Mouse (Mus musculus) heart, embryonic 14.5 days (tissue): ENCODE measurements around the gene Hspbp1. TPM values are rescaled to one million over a fixed set of nuclear protein-coding genes. Genes with fewer than 3 reads are reported as not detected.

ENCODE experiments used
- ATAC-seq: fragments of 200-750 bp; cut with Nextera tagmentation; 2 replicates; pipeline ENCODE4 v1.8.0; 2017; ENCODE audit warnings: low read depth, moderate TSS enrichment; ENCODE audit not compliant: insufficient number of reproducible peaks, insufficient read depth, low FRiP score
- H3K27ac ChIP-seq, 2 experiments: fragments of 200-500 bp in 1 of 2; fragments of 300-500 bp in 1 of 2; sonication (generic) in 1 of 2; replicated peaks in 1 of 2; 2 replicates each; pipeline ENCODE4 v1.5.1; 2012 to 2014; ENCODE audit warnings: low read depth in 2 of 2, low read length in 2 of 2, control low read depth in 1 of 2, mild to moderate bottlenecking in 1 of 2, mixed read lengths in 1 of 2; ENCODE audit not compliant: control insufficient read depth in 1 of 2, insufficient read depth in 1 of 2
- H3K27me3 ChIP-seq: fragments of 300-500 bp; sonication (generic); 2 replicates; pipeline ENCODE4 v1.6.1; 2014; ENCODE audit warnings: mild to moderate bottlenecking, low read length, control low read depth; ENCODE audit not compliant: control insufficient read depth, insufficient read depth
- H3K36me3 ChIP-seq: fragments of 300-500 bp; sonication (generic); 2 replicates; pipeline ENCODE4 v1.6.1; 2014; ENCODE audit warnings: mild to moderate bottlenecking, control low read depth, low read length, mixed read lengths; ENCODE audit not compliant: control insufficient read depth, insufficient read depth
- H3K4me1 ChIP-seq, 2 experiments: fragments of 200-500 bp in 1 of 2; fragments of 300-500 bp in 1 of 2; sonication (generic) in 1 of 2; 2 replicates each; pipeline ENCODE4 v1.6.1; 2012 to 2014; ENCODE audit warnings: low read length in 2 of 2, control low read depth in 1 of 2, mixed read lengths in 1 of 2; ENCODE audit not compliant: control insufficient read depth in 2 of 2, insufficient read depth in 2 of 2
- H3K4me2 ChIP-seq: fragments of 300-500 bp; sonication (generic); 2 replicates; pipeline ENCODE4 v1.6.1; 2014; ENCODE audit warnings: mild to moderate bottlenecking, low read length
- H3K4me3 ChIP-seq, 2 experiments: fragments of 200-500 bp in 1 of 2; fragments of 300-500 bp in 1 of 2; sonication (generic) in 1 of 2; 2 replicates each; pipeline ENCODE4 v1.5.1; 2012 to 2014; ENCODE audit warnings: low read length in 2 of 2, mild to moderate bottlenecking in 2 of 2, control low read depth in 1 of 2, low read depth in 1 of 2, moderate library complexity in 1 of 2; ENCODE audit not compliant: control insufficient read depth in 1 of 2, insufficient read depth in 1 of 2
- H3K9ac ChIP-seq: fragments of 300-500 bp; sonication (generic); 2 replicates; pipeline ENCODE4 v1.6.1; 2014; ENCODE audit warnings: mild to moderate bottlenecking, low read length
- H3K9me3 ChIP-seq: fragments of 300-500 bp; sonication (generic); 2 replicates; pipeline ENCODE4 v1.6.1; 2016; ENCODE audit warnings: low read length, control low read depth; ENCODE audit not compliant: control insufficient read depth
- WGBS: fragments of 180-500 bp; shearing (Covaris S2); extraction: QIAGEN DNeasy Blood & Tissue Kit; methylation state at CpG from one replicate; pipeline ENCODE4 v1.1.7; 2014; 5-methylcytosine and 5-hydroxymethylcytosine counted together
- polyA plus RNA-seq: library from polyadenylated mRNA; unstranded; fragments of >200 nt; fragmentation: Nextera tagmentation; extraction: Ambion mirVana; gene quantifications from 2 replicates; pipeline ENCODE4 v1.2.1, GENCODE M21; 2014

The Hspbp1 gene
- 65.4 TPM in 2 replicates for polyA plus RNA-seq

DNA sequence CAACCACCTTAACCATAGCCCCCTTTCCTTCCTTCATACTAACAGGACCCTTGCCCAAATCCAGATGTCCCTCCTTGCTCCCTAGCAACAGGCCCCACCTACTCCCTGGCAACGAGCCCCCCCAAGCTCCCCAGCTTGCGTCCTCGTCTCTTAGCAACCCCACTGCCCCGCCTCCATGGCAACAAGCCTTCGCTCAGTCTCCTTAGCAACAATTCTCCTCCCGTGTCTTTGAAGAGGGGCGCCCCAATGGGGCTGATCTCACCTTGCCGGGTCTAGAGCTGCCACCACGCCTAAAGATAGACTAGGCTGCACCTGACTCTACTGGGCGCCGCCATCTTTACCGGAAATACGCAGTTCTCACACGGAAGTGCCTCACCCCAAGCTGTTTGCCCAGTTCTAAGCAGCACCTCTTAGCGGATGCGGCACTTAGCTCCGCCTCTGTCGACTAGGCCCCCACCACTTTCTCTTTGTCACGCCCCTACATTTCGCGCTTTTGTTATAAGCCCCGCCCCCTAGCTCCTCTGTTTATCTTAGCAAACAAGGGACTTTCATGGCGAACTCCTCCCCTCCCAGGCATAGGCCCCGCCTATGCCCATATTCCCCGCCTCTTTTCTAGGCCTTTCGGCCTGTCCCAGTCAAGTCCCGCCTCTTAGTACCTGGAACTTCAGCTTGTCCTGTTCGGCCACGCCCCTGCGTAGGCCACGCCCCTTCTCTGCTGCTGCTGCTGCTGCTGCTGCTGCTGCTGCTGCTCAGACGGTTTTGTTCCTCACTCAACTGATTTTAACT is at the start of gene Hspbp1:
TSS of gene Hspbp1 (minus strand) at position 437 of the 786 bp plus-strand sequence.
- peak; percentile 96 for ATAC-seq
- WGBS: 0% methylated on average over 32 of the region's 32 CpGs
- no peaks in the 10 kb centered on the region for H3K9me3 ChIP-seq

DNA sequence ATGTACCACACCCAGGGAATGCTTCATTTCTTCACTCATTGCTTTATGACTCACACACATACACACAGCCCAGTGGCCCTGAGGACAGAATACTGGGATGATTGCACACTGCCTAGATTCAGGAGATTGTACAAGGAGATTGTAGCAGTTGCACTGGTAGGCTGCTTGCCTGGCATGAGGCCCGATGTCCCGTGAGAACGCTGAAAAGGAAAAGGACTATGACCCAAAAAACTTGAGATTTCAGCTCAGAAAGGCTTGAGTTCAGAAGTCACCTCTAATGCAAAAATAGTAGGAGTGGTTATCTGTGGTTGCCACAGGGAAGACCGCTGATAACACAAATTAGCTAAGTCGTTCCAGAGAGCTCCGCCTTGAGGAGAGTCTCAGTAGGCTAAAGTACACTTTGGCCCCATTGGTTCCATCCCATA is 48.1 kb upstream of the Hspbp1 start:
- no peak overlapping the region for H3K27ac ChIP-seq
- H3K4me3 ChIP-seq: no peak overlapping the region
- no peaks in the 10 kb centered on the region for H3K4me1 ChIP-seq
- no peaks in the 10 kb centered on the region for H3K9me3 ChIP-seq
- no peak overlapping the region for H3K9ac ChIP-seq
- ATAC-seq: no peak
- no peak overlapping the region for H3K4me2 ChIP-seq
- H3K27me3 ChIP-seq: no peaks in the 10 kb centered on the region
- H3K36me3 ChIP-seq: no peaks in the 10 kb centered on the region
- 51% methylated on average over 6 of the region's 6 CpGs for WGBS

More for the DNA sequence above, at the start of gene Hspbp1:
- Histone ChIP-seq H3K36me3 (peaks cover 24% of the 10 kb centered on the region), H3K27me3 (no peaks in the 10 kb centered on the region), H3K4me3 (peak within 1 kb of the TSS; percentile 59 to 98), H3K4me1 (peaks cover 4 to 7% of the 10 kb centered on the region in 2 experiments), H3K27ac (peak within 1 kb of the TSS; percentile 43 to 63), H3K9ac (peak within 1 kb of the TSS; percentile 64), H3K4me2 (peak within 1 kb of the TSS; percentile 88)

DNA sequence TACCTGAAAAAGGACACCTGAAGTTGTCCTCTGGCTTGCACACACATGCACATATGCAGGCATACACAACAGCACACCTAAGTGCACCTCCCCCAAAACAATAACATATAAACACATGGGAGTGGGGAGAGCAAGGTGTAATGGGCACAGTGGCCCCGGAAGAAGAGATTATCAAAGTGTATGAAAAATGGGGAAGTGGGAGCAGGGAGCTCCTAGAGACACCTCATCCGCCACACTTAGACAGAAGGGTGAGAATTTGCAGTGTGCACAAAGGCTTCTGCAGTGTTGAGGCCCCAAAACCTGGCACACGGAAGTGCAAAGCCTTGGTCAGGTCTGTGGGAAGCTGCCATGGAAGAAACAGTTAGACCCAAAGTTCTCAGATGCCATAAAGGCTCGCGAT is 46.2 kb upstream of the Hspbp1 start:
- no peaks in the 10 kb centered on the region for H3K36me3 ChIP-seq
- no peak overlapping the region for H3K9ac ChIP-seq
- no peak overlapping the region for H3K27ac ChIP-seq
- no peak overlapping the region for H3K4me2 ChIP-seq
- H3K27me3 ChIP-seq: no peaks in the 10 kb centered on the region
- H3K4me3 ChIP-seq: no peak overlapping the region
- no peaks in the 10 kb centered on the region for H3K4me1 ChIP-seq
- no peaks in the 10 kb centered on the region for H3K9me3 ChIP-seq
- 68% methylated on average over 5 of the region's 5 CpGs for WGBS
- ATAC-seq: no peak

GRCm38 (mm10) chr7:4725169-4725568 is 40.3 kb upstream of the Hspbp1 start, which contains the start of gene Tmem150b:
TSS of gene Tmem150b (minus strand) at chr7:4725249.
- 63% methylated on average over 7 of the region's 7 CpGs for WGBS
- H3K4me1 ChIP-seq: no peaks in the 10 kb centered on the region
- H3K36me3 ChIP-seq: no peaks in the 10 kb centered on the region
- H3K27me3 ChIP-seq: no peaks in the 10 kb centered on the region
- no peak within 1 kb of the TSS for H3K4me2 ChIP-seq
- no peak within 1 kb of the TSS for H3K4me3 ChIP-seq
- H3K9ac ChIP-seq: no peak within 1 kb of the TSS
- no peak for ATAC-seq
- no peaks in the 10 kb centered on the region for H3K9me3 ChIP-seq
- no peak within 1 kb of the TSS for H3K27ac ChIP-seq

DNA sequence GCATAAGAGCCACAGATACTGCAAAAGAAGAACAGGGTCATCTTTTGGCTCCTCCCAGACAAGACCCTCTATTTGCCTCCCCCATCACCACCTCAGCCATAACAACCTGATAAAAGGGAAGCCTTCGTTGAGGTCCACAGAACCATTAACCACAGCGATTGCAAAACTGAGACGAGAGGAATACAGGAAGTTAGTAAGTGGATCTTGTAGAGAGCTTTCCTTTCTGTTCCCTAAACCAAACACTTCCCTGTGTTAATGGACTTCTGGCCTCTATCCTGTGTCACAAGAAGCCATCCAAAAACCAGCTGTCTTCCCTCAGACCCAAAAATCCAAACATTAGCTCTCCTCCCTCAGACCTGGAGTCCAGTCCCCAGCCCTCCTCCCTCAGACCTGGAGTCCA is 39.5 kb upstream of the Hspbp1 start:
- H3K27ac ChIP-seq: no peak overlapping the region
- no peak overlapping the region for H3K4me2 ChIP-seq
- no peaks in the 10 kb centered on the region for H3K4me1 ChIP-seq
- no peak overlapping the region for H3K4me3 ChIP-seq
- H3K9me3 ChIP-seq: no peaks in the 10 kb centered on the region
- H3K27me3 ChIP-seq: no peaks in the 10 kb centered on the region
- no peak for ATAC-seq
- 42% methylated on average over 3 of the region's 3 CpGs for WGBS
- no peak overlapping the region for H3K9ac ChIP-seq
- no peaks in the 10 kb centered on the region for H3K36me3 ChIP-seq

DNA sequence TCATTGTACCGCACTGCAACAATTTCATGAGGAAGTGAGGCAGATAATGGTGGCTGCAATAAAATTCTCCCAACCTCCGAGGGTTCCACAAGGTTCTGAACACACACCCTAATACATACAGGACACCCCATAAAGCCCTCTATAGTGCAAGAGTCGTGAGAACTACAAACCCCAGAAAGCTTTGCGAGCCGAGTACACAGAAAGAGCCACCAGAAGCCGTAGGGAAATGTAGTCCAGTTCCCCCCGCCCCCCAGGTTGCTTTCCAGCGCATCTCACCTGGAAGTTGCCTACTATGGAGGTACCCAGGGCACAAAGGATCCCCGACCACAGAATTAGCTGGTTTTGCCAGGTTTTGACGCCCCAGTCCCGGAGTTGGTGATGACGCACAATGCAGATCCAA is 38.6 kb upstream of the Hspbp1 start:
- peak overlapping the region; percentile 55 for H3K4me2 ChIP-seq
- 31% methylated on average over 12 of the region's 12 CpGs for WGBS
- peak overlapping the region; percentile 27; the same call in 1 of the 2 replicates for H3K9ac ChIP-seq
- no peak for ATAC-seq
- peak overlapping the region; percentile 14 to 30; a peak in 3 of 4 replicates for H3K4me3 ChIP-seq
- no peaks in the 10 kb centered on the region for H3K27me3 ChIP-seq
- H3K36me3 ChIP-seq: no peaks in the 10 kb centered on the region
- H3K9me3 ChIP-seq: no peaks in the 10 kb centered on the region
- no peaks in the 10 kb centered on the region for H3K4me1 ChIP-seq
- H3K27ac ChIP-seq: no peak overlapping the region

DNA sequence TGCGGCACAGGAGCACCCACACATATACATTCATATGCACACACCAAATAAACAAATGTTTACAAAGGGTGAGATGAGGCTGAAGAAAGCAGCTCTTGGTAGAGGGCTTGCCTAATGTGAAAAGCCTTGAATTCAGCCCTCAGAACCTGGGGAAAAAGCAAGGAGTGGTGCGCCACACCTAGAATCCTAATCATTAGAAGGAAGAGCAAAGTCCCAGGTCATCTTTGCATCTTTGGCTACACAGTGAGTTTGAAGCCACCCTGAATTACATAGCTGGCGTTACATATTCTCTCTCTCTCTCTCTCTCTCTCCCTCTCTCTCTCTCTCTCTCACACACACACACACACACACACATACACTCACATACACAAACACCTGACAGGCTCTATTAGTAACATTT is 34.4 kb upstream of the Hspbp1 start:
- no peak for ATAC-seq
- H3K27ac ChIP-seq: no peak overlapping the region
- no peaks in the 10 kb centered on the region for H3K27me3 ChIP-seq
- no peak overlapping the region for H3K4me2 ChIP-seq
- no peaks in the 10 kb centered on the region for H3K9me3 ChIP-seq
- 88% methylated on average over 3 of the region's 3 CpGs for WGBS
- H3K4me3 ChIP-seq: no peak overlapping the region
- H3K4me1 ChIP-seq: no peaks in the 10 kb centered on the region
- H3K36me3 ChIP-seq: peaks cover 22% of the 10 kb centered on the region
- no peak overlapping the region for H3K9ac ChIP-seq
